Mouse (Mus musculus) testis, adult 2 months (tissue): ENCODE measurements around the gene Tmed5. TPM values are rescaled to one million over a fixed set of nuclear protein-coding genes. Genes with fewer than 3 reads are reported as not detected.
A peak's percentile ranks its signal among the peaks of the same experiment; 100 is the strongest.

Source experiments
- H3K27ac ChIP-seq: fragments of 200-500 bp; 2 replicates; pipeline ENCODE4 v1.5.1; 2012; ENCODE audit warnings: low read depth, low read length; ENCODE audit not compliant: control insufficient read depth, insufficient read depth
- H3K27me3 ChIP-seq: fragments of 200-500 bp; 2 replicates; pipeline ENCODE4 v1.6.1; 2012; ENCODE audit warnings: mild to moderate bottlenecking, low read length, moderate library complexity; ENCODE audit not compliant: control insufficient read depth, insufficient read depth
- H3K36me3 ChIP-seq: fragments of 200-500 bp; 2 replicates; pipeline ENCODE4 v1.6.1; 2012; ENCODE audit warnings: mild to moderate bottlenecking, low read length; ENCODE audit not compliant: control insufficient read depth, insufficient read depth
- H3K4me1 ChIP-seq: fragments of 200-500 bp; 2 replicates; pipeline ENCODE4 v1.6.1; 2012; ENCODE audit warnings: low read length; ENCODE audit not compliant: control insufficient read depth, insufficient read depth
- H3K4me3 ChIP-seq: fragments of 200-500 bp; 2 replicates; pipeline ENCODE4 v1.5.1; 2012; ENCODE audit warnings: low read depth, mild to moderate bottlenecking, low read length, moderate library complexity, mixed read lengths; ENCODE audit not compliant: control insufficient read depth
- CTCF ChIP-seq: fragments of 200-500 bp; IDR thresholded peaks from 2 replicates; pipeline ENCODE4 v1.5.1; 2012; ENCODE audit warnings: low read depth, mild to moderate bottlenecking, inconsistent platforms, low read length, moderate library complexity; ENCODE audit not compliant: control insufficient read depth, insufficient read depth, insufficient replicate concordance
- POLR2A ChIP-seq: fragments of 200-500 bp; IDR thresholded peaks from 2 replicates; pipeline ENCODE4 v1.6.1; 2012; ENCODE audit warnings: low read depth, mild to moderate bottlenecking, inconsistent platforms, low read length, moderate library complexity; ENCODE audit not compliant: control insufficient read depth
- polyA plus RNA-seq: library from polyadenylated mRNA; depleted of rRNA; stranded (reverse); fragments of >200 nt; gene quantifications from 2 replicates; pipeline ENCODE4 v1.2.3, GENCODE M21; 2012; rRNA removed

The Tmed5 gene
- polyA plus RNA-seq, 1 experiment, result 13.1 TPM

DNA sequence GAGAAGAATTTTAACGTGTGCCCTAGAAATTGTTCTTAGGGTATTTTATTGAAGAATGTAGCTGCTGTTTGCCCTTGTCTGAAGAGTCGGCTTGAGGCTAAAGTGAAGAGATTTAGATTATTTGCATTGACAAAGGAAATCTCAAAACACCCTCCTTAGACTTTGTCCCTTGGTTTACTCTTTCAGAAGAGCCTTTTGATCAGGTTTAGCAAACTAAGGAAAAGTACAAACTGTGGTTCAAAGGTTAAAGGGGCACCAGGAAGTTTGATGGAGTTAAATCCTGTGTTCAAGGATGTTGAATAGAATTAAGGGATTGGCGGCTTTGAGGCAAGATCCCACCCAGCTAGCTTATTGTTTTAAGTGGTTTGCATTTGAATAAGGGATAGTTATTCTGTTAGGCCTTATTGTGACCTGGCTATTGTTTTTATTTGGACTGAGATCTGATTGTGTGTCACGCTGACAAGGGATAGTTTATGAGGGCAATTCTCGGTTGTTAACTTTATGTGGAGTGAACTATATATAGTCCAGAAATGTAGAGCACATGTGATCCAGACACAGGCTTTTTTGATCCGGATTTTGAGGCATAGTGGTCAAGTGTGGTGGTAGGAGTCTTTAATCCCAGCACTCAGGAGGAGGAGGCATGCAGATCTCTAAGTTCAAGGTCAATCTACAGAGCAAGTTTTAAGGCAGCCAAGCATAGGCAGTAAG lies 55.4 kb downstream of the Tmed5 start:
- no peak overlapping the region for H3K27ac ChIP-seq
- H3K4me1 ChIP-seq, result no peaks in the 10 kb centered on the region
- no peaks in the 10 kb centered on the region for H3K27me3 ChIP-seq
- H3K36me3 ChIP-seq, result no peaks in the 10 kb centered on the region
- H3K4me3 ChIP-seq, result no peak overlapping the region
- TF ChIP-seq POLR2A (no peak), CTCF (no peak)

DNA sequence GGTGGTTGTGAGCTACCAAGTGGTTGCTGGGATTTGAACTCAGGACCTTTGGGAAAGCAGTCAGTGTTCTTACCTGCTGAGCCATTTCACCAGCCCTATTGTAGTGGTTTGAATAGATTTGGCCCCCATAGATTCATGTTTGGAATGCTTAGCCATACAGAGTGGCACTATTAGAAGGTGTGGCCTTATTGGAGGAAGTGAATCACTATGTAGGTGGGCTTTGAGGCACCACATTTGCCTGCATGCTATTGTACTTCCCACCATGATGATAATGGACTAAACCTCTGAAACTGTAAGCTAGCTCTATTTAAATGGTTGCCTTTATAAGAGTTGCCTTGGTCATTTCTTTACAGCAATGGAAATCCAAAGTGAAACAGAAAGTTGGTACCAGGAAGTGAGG lies 56.2 kb downstream of the Tmed5 start:
- H3K27ac ChIP-seq, result no peak overlapping the region
- no peaks in the 10 kb centered on the region for H3K27me3 ChIP-seq
- H3K36me3 ChIP-seq, result no peaks in the 10 kb centered on the region
- no peak overlapping the region for H3K4me3 ChIP-seq
- no peaks in the 10 kb centered on the region for H3K4me1 ChIP-seq
- TF ChIP-seq POLR2A (no peak), CTCF (no peak)

DNA sequence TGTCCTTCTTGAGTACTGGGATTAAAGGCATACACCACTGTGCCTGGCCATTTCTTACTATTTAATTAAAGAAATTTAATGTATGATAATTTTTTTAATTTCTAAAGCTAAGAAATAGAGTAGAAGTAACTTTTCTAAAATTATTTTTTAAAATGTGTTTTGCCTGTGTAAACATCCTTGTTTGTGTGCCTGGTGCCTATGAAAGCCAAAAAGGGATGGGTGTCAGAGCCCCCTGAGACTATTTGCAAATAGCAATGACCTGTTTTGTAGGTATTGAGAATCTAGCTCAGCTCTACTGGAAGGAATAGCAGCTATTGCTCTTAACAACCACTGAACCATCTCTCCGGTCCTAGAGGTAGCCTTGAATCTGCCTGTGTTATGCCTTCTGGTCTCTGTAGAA lies 60.1 kb downstream of the Tmed5 start:
- H3K36me3 ChIP-seq, result no peaks in the 10 kb centered on the region
- TF ChIP-seq POLR2A (no peak), CTCF (no peak)
- H3K4me3 ChIP-seq, result no peak overlapping the region
- H3K27ac ChIP-seq, result no peak overlapping the region
- no peaks in the 10 kb centered on the region for H3K4me1 ChIP-seq
- H3K27me3 ChIP-seq, result no peaks in the 10 kb centered on the region

DNA sequence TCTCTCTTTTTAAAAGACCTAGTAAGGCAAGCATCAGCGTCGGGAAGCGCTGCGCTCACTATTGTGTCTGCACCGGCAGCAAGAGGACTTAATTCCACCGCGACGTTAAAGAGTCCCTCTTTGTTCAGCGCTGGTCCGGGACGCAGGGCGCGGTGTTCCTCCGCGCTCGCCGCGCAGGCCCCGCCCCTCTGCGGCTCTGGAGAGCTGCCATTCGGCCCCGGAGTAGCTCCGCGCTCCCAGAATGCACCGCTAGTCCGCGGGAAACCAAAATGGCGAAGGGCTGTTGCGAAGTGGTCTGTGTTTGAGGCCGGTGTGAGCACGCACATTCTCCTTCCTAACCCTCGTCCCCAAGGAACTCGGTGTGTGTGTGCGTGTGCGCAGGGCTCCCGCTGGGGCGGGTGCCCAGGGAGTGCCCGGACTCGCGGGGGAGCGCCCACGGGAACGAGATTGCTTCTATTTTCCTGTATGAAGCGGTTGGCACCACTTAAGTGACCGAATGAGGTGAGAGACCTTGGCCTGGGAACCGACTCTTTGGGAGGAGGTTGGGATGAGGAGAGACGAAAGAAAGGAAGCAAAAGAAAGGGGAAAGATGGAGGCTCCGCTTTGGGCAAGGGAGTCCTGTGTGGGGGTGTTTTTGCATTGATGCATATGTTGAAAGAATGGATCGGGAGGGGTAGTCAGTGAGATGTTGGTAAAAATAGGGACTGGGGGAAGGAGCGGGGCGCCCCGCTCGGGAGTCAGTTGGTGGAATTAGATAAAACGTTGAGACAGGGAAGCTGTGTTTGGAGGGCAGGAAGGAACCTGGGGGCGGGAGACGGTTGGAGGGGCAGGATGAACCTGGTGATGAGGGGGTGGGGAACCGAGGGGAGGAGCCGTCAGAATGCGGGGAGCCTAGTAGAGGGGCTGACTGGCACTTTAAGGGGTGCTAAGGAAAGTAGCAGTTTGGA lies 66.7 kb downstream of the Tmed5 start, which contains the start of gene Mtf2:
Mtf2 (plus strand) TSS at position 210 of the 947 bp plus-strand sequence.
- Histone ChIP-seq H3K27ac (peak within 1 kb of the TSS; percentile 87), H3K27me3 (no peaks in the 10 kb centered on the region), H3K36me3 (no peaks in the 10 kb centered on the region), H3K4me3 (peak within 1 kb of the TSS; percentile 91), H3K4me1 (no peaks in the 10 kb centered on the region)
- TF ChIP-seq CTCF, result no peak
- peak; percentile 99 for TF ChIP-seq POLR2A

DNA sequence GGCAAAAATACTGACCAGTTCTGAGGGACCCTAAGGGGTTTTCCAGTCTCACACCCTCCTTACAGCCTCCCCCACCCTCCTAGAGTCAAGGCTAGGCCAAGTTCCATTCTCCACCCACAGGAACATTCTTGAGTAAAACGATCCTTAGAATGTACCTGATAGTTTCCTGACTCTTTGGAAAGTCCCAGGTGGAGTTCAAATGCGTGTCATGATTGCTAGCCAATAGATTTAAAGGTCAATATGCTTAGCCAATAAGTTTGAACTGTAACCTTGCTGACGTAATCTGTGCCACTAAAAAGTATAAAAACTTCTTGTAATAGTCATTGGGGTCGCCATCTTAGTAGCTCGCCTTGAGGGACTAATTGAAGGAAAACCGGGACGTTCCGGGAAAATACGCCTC lies 72.0 kb downstream of the Tmed5 start:
- no peak for TF ChIP-seq CTCF
- no peak for TF ChIP-seq POLR2A
- no peak overlapping the region for H3K4me3 ChIP-seq
- H3K27me3 ChIP-seq, result no peaks in the 10 kb centered on the region
- no peaks in the 10 kb centered on the region for H3K36me3 ChIP-seq
- H3K27ac ChIP-seq, result no peak overlapping the region
- H3K4me1 ChIP-seq, result no peaks in the 10 kb centered on the region

Other genes with a start within 250 kb of the Tmed5 start
- 20.7 and 20.9 TPM in 2 replicates for gene Rpl5, start 232.1 kb downstream of the Tmed5 start, polyA plus RNA-seq
- gene Fam69a, start 145.5 kb downstream of the Tmed5 start, polyA plus RNA-seq, result 1.6 and 2.3 TPM in 2 replicates
- 27.8 and 39.7 TPM in 2 replicates for gene Mtf2, start 66.9 kb downstream of the Tmed5 start, polyA plus RNA-seq
- 1.3 and 1.7 TPM in 2 replicates for gene Ccdc18, start 255 bp upstream of the Tmed5 start, polyA plus RNA-seq
- gene Dr1, start 136.3 kb upstream of the Tmed5 start, polyA plus RNA-seq, result 41.7 and 42.3 TPM in 2 replicates
- 8.0 and 8.9 TPM in 2 replicates for gene Pigg, start 180.0 kb upstream of the Tmed5 start, polyA plus RNA-seq
- 0.53 and 0.78 TPM in 2 replicates for gene Gm42517, start 235.3 kb upstream of the Tmed5 start, polyA plus RNA-seq